Mouse (Mus musculus) kidney, adult 9 months (tissue): ENCODE results near the gene Npas1.

Experiments
- DNase-seq: peaks from one replicate; pipeline ENCODE4 v3.0.0; 2022

The Npas1 gene

GRCm38 (mm10) chr7:16468115-16468514 is 9.4 kb downstream of the Npas1 start:
- no peak for DNase-seq

GRCm38 (mm10) chr7:16466565-16466964 is 11.0 kb downstream of the Npas1 start:
- peak; percentile 22 for DNase-seq

GRCm38 (mm10) chr7:16465568-16465967 is 12.0 kb downstream of the Npas1 start:
- no peak for DNase-seq

- peak; percentile 74 for DNase-seq
These were observed 12.4 kb downstream of the Npas1 start for GRCm38 (mm10) chr7:16465160-16465559.

GRCm38 (mm10) chr7:16463214-16463613 is 14.3 kb downstream of the Npas1 start:
- peak; percentile 81 for DNase-seq

- no peak for DNase-seq
These were observed 15.8 kb downstream of the Npas1 start for GRCm38 (mm10) chr7:16461705-16462104.

GRCm38 (mm10) chr7:16461151-16461550 is 16.4 kb downstream of the Npas1 start:
- no peak for DNase-seq

- DNase-seq: no peak
These were observed 17.0 kb downstream of the Npas1 start for GRCm38 (mm10) chr7:16460566-16460965.

- no peak for DNase-seq
These were observed 21.2 kb downstream of the Npas1 start for GRCm38 (mm10) chr7:16456289-16456688.

GRCm38 (mm10) chr7:16455016-16455415 is 22.5 kb downstream of the Npas1 start:
- no peak for DNase-seq

GRCm38 (mm10) chr7:16453118-16453711 is 24.3 kb downstream of the Npas1 start:
- peak; percentile 47 for DNase-seq

GRCm38 (mm10) chr7:16452587-16453073 is 24.9 kb downstream of the Npas1 start, which contains the start of gene Tmem160:
TSS of gene Tmem160 (plus strand) at chr7:16452779.
- DNase-seq: peak; percentile 97

GRCm38 (mm10) chr7:16451656-16452055 is 25.9 kb downstream of the Npas1 start:
- no peak for DNase-seq

GRCm38 (mm10) chr7:16441241-16441640 is 36.3 kb downstream of the Npas1 start:
- DNase-seq: no peak

- no peak for DNase-seq
These were observed 42.4 kb downstream of the Npas1 start for GRCm38 (mm10) chr7:16435088-16435487.

- no peak for DNase-seq
These were observed 44.1 kb downstream of the Npas1 start for GRCm38 (mm10) chr7:16433352-16433971.

- DNase-seq: peak; percentile 88
These were observed 51.3 kb downstream of the Npas1 start for GRCm38 (mm10) chr7:16426129-16426729.

GRCm38 (mm10) chr7:16425721-16426120 is 51.8 kb downstream of the Npas1 start:
- DNase-seq: no peak

- DNase-seq: no peak
These were observed 53.8 kb downstream of the Npas1 start for GRCm38 (mm10) chr7:16423731-16424130.

GRCm38 (mm10) chr7:16422222-16422856 is 55.2 kb downstream of the Npas1 start:
- peak; percentile 62 for DNase-seq

- DNase-seq: peak; percentile 51
These were observed 56.9 kb downstream of the Npas1 start for GRCm38 (mm10) chr7:16420493-16421118.

- DNase-seq: no peak
These were observed 58.8 kb downstream of the Npas1 start for GRCm38 (mm10) chr7:16418713-16419112.

- DNase-seq: peak; percentile 92
These were observed 60.3 kb downstream of the Npas1 start for GRCm38 (mm10) chr7:16417141-16417771.
